Mouse (Mus musculus) heart, embryonic 10.5 days (tissue): ENCODE measurements around the gene Itga5. TPM values are rescaled to one million over a fixed set of nuclear protein-coding genes. Genes with fewer than 3 reads are reported as not detected.

Experiments used
- DNase-seq: peaks from one replicate; pipeline ENCODE4 v3.0.0-alpha.2; 2017; ENCODE audit warnings: low spot score
- H3K27ac ChIP-seq: fragments of 300-500 bp; sonication (generic); 2 replicates; pipeline ENCODE4 v1.5.1; 2016; ENCODE audit warnings: mild to moderate bottlenecking
- H3K27me3 ChIP-seq: fragments of 300-500 bp; sonication (generic); 2 replicates; pipeline ENCODE4 v1.6.1; 2016; ENCODE audit warnings: mild to moderate bottlenecking; ENCODE audit not compliant: poor library complexity, insufficient read depth, severe bottlenecking
- H3K36me3 ChIP-seq: fragments of 300-500 bp; sonication (generic); 2 replicates; pipeline ENCODE4 v1.6.1; 2016; ENCODE audit warnings: mild to moderate bottlenecking, moderate library complexity
- H3K4me1 ChIP-seq: fragments of 300-500 bp; sonication (generic); 2 replicates; pipeline ENCODE4 v1.6.1; 2016; ENCODE audit warnings: mild to moderate bottlenecking
- H3K4me3 ChIP-seq: fragments of 300-500 bp; sonication (generic); 2 replicates; pipeline ENCODE4 v1.5.1; 2016; ENCODE audit warnings: mild to moderate bottlenecking, moderate library complexity
- H3K9me3 ChIP-seq: fragments of 300-500 bp; sonication (generic); 2 replicates; pipeline ENCODE4 v1.6.1; 2016; ENCODE audit warnings: mild to moderate bottlenecking, moderate library complexity
- WGBS: fragments of 180-500 bp; shearing (Covaris S2); methylation state at CpG from one replicate; pipeline ENCODE4 v1.1.7; 2016; 5-methylcytosine and 5-hydroxymethylcytosine counted together
- polyA plus RNA-seq: library from polyadenylated mRNA; unstranded; fragments of >200 nt; fragmentation: Nextera tagmentation; extraction: Ambion mirVana; gene quantifications from 2 replicates; pipeline ENCODE4 v1.2.1, GENCODE M21; 2016

Gene Itga5
- polyA plus RNA-seq, 1 experiment from 2014 or later = 60.6 TPM

DNA sequence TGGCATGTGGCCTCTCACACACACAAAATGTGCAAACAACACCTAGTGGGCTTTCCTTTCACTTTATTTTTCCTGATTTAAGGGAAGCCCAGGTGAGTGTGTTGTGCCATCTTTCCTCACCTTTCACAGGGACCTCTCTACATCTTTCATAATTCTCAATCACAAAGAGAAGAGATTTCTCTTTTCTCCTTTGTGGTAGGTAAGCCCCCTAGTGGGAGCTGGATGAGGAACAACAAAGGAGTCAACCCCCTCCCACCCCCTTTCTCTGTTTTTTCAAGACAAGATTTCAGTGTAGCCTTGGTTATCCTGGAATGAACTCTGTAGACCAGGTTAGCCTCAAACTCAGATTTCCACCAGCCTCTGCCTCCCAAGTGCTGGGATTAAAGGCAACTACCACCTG is 23.0 kb downstream of the Itga5 start:
- peaks cover 34% of the 10 kb centered on the region for H3K27me3 ChIP-seq
- H3K9me3 ChIP-seq = no peaks in the 10 kb centered on the region
- H3K4me3 ChIP-seq = no peak overlapping the region
- no peak overlapping the region for H3K27ac ChIP-seq
- peaks cover 53% of the 10 kb centered on the region for H3K36me3 ChIP-seq
- H3K4me1 ChIP-seq = peaks cover 36% of the 10 kb centered on the region
- no peak for DNase-seq

- no peaks in the 10 kb centered on the region for H3K9me3 ChIP-seq
- H3K4me3 ChIP-seq = no peak overlapping the region
- DNase-seq = no peak
- no peak overlapping the region for H3K27ac ChIP-seq
- 76% methylated on average over 2 of the region's 3 CpGs for WGBS
- H3K36me3 ChIP-seq = peaks cover 48% of the 10 kb centered on the region
- peaks cover 40% of the 10 kb centered on the region for H3K27me3 ChIP-seq
- peaks cover 36% of the 10 kb centered on the region for H3K4me1 ChIP-seq
Observed at GRCm38 (mm10) chr15:103343008-103343407, 23.6 kb downstream of the Itga5 start.

- Histone ChIP-seq H3K9me3 (no peaks in the 10 kb centered on the region), H3K4me1 (peaks cover 30% of the 10 kb centered on the region), H3K36me3 (peaks cover 42% of the 10 kb centered on the region), H3K4me3 (no peak overlapping the region), H3K27ac (no peak overlapping the region), H3K27me3 (peaks cover 46% of the 10 kb centered on the region)
- WGBS = 18% methylated on average over 4 of the region's 4 CpGs
- DNase-seq = no peak
Observed at GRCm38 (mm10) chr15:103342415-103342814, 24.1 kb downstream of the Itga5 start.

- no peak for DNase-seq
- Histone ChIP-seq H3K9me3 (no peaks in the 10 kb centered on the region), H3K27me3 (peaks cover 54% of the 10 kb centered on the region), H3K36me3 (peaks cover 33% of the 10 kb centered on the region), H3K4me1 (peaks cover 30% of the 10 kb centered on the region), H3K27ac (no peak overlapping the region; the same call in 1 of the 2 replicates), H3K4me3 (no peak overlapping the region)
- 52% methylated on average over 8 of the region's 8 CpGs for WGBS
Observed at GRCm38 (mm10) chr15:103341547-103341946, 25.0 kb downstream of the Itga5 start.

DNA sequence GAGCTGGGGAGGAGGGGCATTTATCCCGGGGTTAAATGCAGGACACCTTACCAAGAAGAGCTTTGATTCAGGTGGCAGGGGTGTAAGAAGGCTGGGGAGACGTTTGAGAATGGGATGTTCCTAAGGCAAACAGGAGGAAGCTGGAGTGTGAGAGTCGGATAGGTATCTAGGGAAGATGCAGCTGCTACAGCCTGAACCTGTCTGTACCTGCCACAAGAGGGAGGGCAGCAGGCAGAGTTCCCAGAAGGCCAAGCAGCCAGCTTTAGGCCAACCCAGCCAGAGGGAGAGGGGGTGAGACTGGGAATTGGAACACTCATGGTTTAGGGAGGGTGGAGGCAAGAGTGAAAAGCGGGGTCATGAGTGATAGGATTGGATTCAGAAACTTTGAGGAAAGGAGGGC is 25.8 kb downstream of the Itga5 start:
- peak overlapping the region; percentile 68; the same call in 1 of the 2 replicates for H3K4me3 ChIP-seq
- H3K9me3 ChIP-seq = no peaks in the 10 kb centered on the region
- peaks cover 25% of the 10 kb centered on the region for H3K36me3 ChIP-seq
- 20% methylated on average over 4 of the region's 4 CpGs for whole genome bisulfite sequencing
- H3K27me3 ChIP-seq = peaks cover 58% of the 10 kb centered on the region
- H3K27ac ChIP-seq = no peak overlapping the region
- DNase-seq = no peak
- H3K4me1 ChIP-seq = peaks cover 31% of the 10 kb centered on the region

- Histone ChIP-seq H3K36me3 (peaks cover 17% of the 10 kb centered on the region), H3K4me1 (peaks cover 39% of the 10 kb centered on the region), H3K9me3 (no peaks in the 10 kb centered on the region), H3K27ac (peak within 1 kb of the TSS; percentile 24), H3K4me3 (peak within 1 kb of the TSS; percentile 68), H3K27me3 (peaks cover 63% of the 10 kb centered on the region)
- under 1% methylated on average over 26 of the region's 26 CpGs for WGBS
- DNase-seq = no peak
Observed at GRCm38 (mm10) chr15:103339961-103340337, 26.6 kb downstream of the Itga5 start, which contains the start of gene Zfp385a. Zfp385a (minus strand) TSS chr15:103340093.

DNA sequence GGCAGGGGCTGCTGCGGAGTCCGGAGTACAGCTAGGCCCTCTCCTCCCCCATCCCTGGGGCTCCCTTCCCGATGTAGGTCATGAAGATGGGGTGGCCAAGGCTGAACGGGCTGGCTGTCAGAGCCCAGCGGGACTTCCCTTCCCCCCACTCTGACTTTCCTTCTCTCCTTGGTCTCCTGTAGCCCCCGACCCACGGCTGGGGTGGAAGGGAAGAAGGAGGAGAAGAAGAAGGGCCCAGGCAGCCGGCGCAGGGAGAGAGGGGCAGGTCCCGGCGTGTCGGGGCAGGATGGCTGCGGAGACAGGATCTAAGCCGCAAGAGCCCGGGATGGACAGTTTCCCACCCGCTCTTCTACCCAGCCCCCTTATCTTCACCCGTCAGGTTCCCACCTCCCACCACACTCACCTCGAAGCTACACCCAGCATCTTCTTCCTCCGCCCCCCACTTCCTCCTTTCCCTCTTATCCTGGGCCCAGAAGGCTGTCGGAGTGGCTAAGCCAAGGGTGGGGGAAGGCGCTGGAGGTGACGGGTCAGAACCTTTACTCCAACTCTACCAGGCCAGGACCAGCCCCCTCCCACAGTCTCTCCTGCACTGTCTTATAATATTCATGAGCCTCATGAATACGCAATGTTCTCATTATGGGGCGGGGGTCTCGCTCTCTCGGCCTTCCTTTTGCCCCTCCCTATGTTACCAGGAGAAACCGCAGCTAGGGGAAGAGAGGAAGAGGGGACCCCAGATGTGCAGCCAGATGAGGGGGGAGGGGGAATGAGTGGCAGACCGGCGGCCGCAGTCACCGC is 27.2 kb downstream of the Itga5 start:
- Histone ChIP-seq H3K27me3 (peaks cover 63% of the 10 kb centered on the region), H3K27ac (peak overlapping the region; percentile 24), H3K4me3 (peak overlapping the region; percentile 68), H3K9me3 (no peaks in the 10 kb centered on the region), H3K4me1 (peaks cover 45% of the 10 kb centered on the region), H3K36me3 (peaks cover 11% of the 10 kb centered on the region)
- DNase-seq = no peak
- WGBS = 2% methylated on average over 30 of the region's 31 CpGs

DNA sequence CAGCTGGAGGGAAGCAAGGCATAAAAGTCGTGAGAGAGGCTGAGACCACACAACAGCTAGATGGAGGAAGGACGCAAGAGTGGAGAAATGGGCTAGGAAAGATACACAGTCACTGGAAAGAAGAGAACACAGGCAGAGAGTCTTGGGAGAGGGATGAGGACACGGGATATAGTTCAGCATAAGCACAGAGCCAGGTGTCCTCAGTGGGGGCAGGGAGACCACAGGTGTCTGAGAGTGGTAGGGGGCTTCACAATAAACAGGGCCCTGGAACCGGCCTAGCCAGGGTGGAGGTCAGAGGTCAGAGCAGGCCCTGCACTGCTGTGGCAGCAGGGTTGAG is 27.8 kb downstream of the Itga5 start:
- peaks cover 6% of the 10 kb centered on the region for H3K36me3 ChIP-seq
- H3K4me3 ChIP-seq = peak overlapping the region; percentile 68
- peaks cover 63% of the 10 kb centered on the region for H3K27me3 ChIP-seq
- peak overlapping the region; percentile 24; the same call in 1 of the 2 replicates for H3K27ac ChIP-seq
- no peaks in the 10 kb centered on the region for H3K9me3 ChIP-seq
- H3K4me1 ChIP-seq = peaks cover 51% of the 10 kb centered on the region
- 44% methylated on average over 4 of the region's 4 CpGs for WGBS
- no peak for DNase-seq

- no peak for DNase-seq
- WGBS = 17% methylated on average over 11 of the region's 11 CpGs
- Histone ChIP-seq H3K4me3 (no peak overlapping the region), H3K4me1 (peaks cover 65% of the 10 kb centered on the region), H3K36me3 (no peaks in the 10 kb centered on the region; the same call in 1 of the 2 replicates), H3K9me3 (no peaks in the 10 kb centered on the region), H3K27ac (no peak overlapping the region), H3K27me3 (peaks cover 66% of the 10 kb centered on the region)
Observed at GRCm38 (mm10) chr15:103336996-103337667, 29.4 kb downstream of the Itga5 start.

GRCm38 (mm10) chr15:103335488-103336235 is 30.9 kb downstream of the Itga5 start:
- peaks cover 52% of the 10 kb centered on the region for H3K27me3 ChIP-seq
- H3K4me3 ChIP-seq = no peak overlapping the region
- H3K4me1 ChIP-seq = peaks cover 61% of the 10 kb centered on the region
- no peaks in the 10 kb centered on the region for H3K9me3 ChIP-seq
- H3K36me3 ChIP-seq = no peaks in the 10 kb centered on the region
- WGBS = 21% methylated on average over 7 of the region's 7 CpGs
- no peak for DNase-seq
- H3K27ac ChIP-seq = no peak overlapping the region

GRCm38 (mm10) chr15:103335040-103335439 is 31.5 kb downstream of the Itga5 start:
- Histone ChIP-seq H3K36me3 (no peaks in the 10 kb centered on the region), H3K9me3 (no peaks in the 10 kb centered on the region), H3K4me3 (no peak overlapping the region), H3K27me3 (peaks cover 46% of the 10 kb centered on the region), H3K4me1 (peaks cover 55% of the 10 kb centered on the region), H3K27ac (no peak overlapping the region)
- DNase-seq = no peak
- WGBS = 54% methylated on average over 3 of the region's 3 CpGs

DNA sequence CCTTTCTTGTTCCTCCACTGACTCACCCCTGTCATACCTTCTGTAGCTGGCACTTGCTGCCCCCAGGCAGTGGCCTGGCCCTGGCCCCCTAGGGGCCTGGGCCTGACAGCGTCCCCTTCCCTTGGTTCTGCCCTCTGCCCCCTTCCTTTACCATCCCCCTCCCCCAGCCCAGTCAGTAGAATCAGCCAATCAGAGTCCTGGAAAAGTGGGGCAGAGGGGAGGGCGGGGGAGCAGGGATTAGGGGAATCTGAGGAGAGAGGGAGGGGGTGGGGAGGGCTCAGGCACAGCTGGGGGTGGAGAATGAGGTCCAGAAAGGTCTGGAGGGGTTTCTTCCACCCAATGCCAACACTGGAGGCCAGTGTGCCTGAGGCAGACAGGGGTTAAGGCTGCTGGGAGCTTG is 32.4 kb downstream of the Itga5 start:
- peaks cover 47% of the 10 kb centered on the region for H3K4me1 ChIP-seq
- no peaks in the 10 kb centered on the region for H3K36me3 ChIP-seq
- H3K4me3 ChIP-seq = no peak overlapping the region
- no peak for DNase-seq
- H3K9me3 ChIP-seq = no peaks in the 10 kb centered on the region
- WGBS = 13% methylated on average over 2 of the region's 2 CpGs
- H3K27me3 ChIP-seq = peaks cover 38% of the 10 kb centered on the region
- peak overlapping the region; percentile 60; the same call in 1 of the 2 replicates for H3K27ac ChIP-seq

DNA sequence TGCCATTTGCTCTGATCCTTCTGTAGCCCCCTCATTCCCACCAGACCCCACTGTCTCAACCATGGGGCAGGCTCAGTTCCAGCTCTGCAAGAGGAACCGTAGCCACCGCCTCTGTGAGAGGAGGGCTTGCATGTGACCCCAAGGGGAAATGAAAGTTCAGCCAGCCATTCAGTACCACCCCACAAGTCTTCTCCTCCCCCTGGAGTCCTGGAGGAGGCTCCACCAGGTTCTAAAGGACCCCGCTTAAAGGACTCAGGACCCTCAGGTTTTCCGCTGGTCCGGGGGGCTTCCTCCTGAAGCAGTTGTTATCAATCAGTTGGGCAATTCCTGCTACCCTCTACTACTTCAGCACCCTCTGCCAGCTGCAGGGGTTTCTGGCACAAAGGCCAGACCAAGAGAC is 32.8 kb downstream of the Itga5 start:
- peak overlapping the region; percentile 60; the same call in 1 of the 2 replicates for H3K27ac ChIP-seq
- H3K36me3 ChIP-seq = no peaks in the 10 kb centered on the region
- WGBS = 64% methylated on average over 5 of the region's 5 CpGs
- H3K9me3 ChIP-seq = no peaks in the 10 kb centered on the region
- peaks cover 33% of the 10 kb centered on the region for H3K27me3 ChIP-seq
- no peak overlapping the region for H3K4me3 ChIP-seq
- H3K4me1 ChIP-seq = peaks cover 42% of the 10 kb centered on the region
- no peak for DNase-seq
